Mouse (Mus musculus) midbrain, embryonic 16.5 days (tissue): ENCODE results near the gene Ap1b1. TPM values are rescaled to one million over a fixed set of nuclear protein-coding genes. Genes with fewer than 3 reads are reported as not detected.

ENCODE experiments used
- ATAC-seq: fragments of 200-750 bp; cut with Nextera tagmentation; 2 replicates; pipeline ENCODE4 v1.8.0; 2017; ENCODE audit warnings: moderate TSS enrichment
- H3K27ac ChIP-seq: fragments of 300-500 bp; sonication (generic); 2 replicates; pipeline ENCODE4 v1.5.1; 2014; ENCODE audit warnings: mild to moderate bottlenecking, low read length, mixed read lengths
- H3K27me3 ChIP-seq: fragments of 300-500 bp; sonication (generic); 2 replicates; pipeline ENCODE4 v1.6.1; 2014; ENCODE audit warnings: low read depth, low read length, mixed read lengths; ENCODE audit not compliant: control insufficient read depth, insufficient read depth
- H3K36me3 ChIP-seq: fragments of 300-500 bp; sonication (generic); 2 replicates; pipeline ENCODE4 v1.6.1; 2014; ENCODE audit warnings: mild to moderate bottlenecking, low read length, moderate library complexity, mixed read lengths; ENCODE audit not compliant: control insufficient read depth, insufficient read depth
- H3K4me1 ChIP-seq: fragments of 300-500 bp; sonication (generic); 2 replicates; pipeline ENCODE4 v1.6.1; 2014; ENCODE audit warnings: mild to moderate bottlenecking, low read length, mixed read lengths; ENCODE audit not compliant: control insufficient read depth, insufficient read depth
- H3K4me2 ChIP-seq: fragments of 300-500 bp; sonication (generic); 2 replicates; pipeline ENCODE4 v1.6.1; 2014; ENCODE audit warnings: mild to moderate bottlenecking, low read length, mixed read lengths
- H3K4me3 ChIP-seq: fragments of 300-500 bp; sonication (generic); 2 replicates; pipeline ENCODE4 v1.5.1; 2014; ENCODE audit warnings: low read depth, mild to moderate bottlenecking, low read length, moderate library complexity, mixed read lengths
- H3K9ac ChIP-seq: fragments of 300-500 bp; sonication (generic); 2 replicates; pipeline ENCODE4 v1.6.1; 2014; ENCODE audit warnings: low read depth, low read length, mixed read lengths
- H3K9me3 ChIP-seq: fragments of 300-500 bp; sonication (generic); replicated peaks from 2 replicates; pipeline ENCODE4 v1.6.1; 2014; ENCODE audit warnings: mild to moderate bottlenecking, low read length, mixed read lengths; ENCODE audit not compliant: control insufficient read depth, poor library complexity, severe bottlenecking
- WGBS: fragments of 180-500 bp; shearing (Covaris S2); extraction: QIAGEN DNeasy Blood & Tissue Kit; methylation state at CpG from one replicate; pipeline ENCODE4 v1.1.7; 2014; 5-methylcytosine and 5-hydroxymethylcytosine counted together
- polyA plus RNA-seq: library from polyadenylated mRNA; unstranded; fragments of >200 nt; fragmentation: Nextera tagmentation; extraction: Ambion mirVana; gene quantifications from 2 replicates; pipeline ENCODE4 v1.2.1, GENCODE M21; 2015

The Ap1b1 gene
- polyA plus RNA-seq, 1 experiment from 2014 or later, result 108 TPM

DNA sequence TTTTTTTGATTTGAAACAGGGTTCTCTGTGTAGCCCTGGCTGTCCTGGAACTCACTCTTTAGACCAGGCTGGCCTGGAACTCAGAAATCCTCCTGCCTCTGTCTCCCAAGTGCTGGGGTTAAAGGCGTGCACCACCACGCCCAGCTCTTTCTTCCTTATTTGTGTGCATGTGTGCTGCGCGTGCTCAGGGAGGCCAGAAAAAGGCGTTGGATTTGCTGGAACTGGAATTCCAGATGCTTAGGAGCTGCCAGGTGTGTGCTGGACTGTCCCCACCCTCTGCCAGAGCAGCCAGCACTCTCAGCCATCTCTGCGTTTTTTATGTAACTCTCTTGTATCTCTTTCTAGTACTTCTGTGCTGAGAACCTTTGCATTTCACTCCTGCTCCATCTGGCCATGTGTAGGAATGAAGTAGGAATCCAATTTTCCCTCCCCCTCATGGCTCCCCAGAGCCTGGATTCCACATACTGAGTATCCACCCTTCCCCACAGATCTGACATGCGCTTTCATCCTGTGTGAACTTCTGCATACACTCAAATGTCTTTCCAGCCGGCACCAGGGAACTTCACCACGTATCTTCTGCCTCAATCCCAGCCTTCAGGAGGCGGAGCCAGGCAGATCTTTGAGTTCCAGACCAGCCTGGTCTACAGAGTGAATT, 65.7 kb downstream of the Ap1b1 start:
- H3K9ac ChIP-seq, result no peak overlapping the region
- H3K4me3 ChIP-seq, result no peak overlapping the region
- H3K4me2 ChIP-seq, result no peak overlapping the region
- no peak for ATAC-seq
- H3K4me1 ChIP-seq, result peaks cover 9% of the 10 kb centered on the region
- no peaks in the 10 kb centered on the region for H3K36me3 ChIP-seq
- H3K27ac ChIP-seq, result no peak overlapping the region
- H3K9me3 ChIP-seq, result no peaks in the 10 kb centered on the region
- 75% methylated on average over 10 of the region's 10 CpGs for WGBS
- H3K27me3 ChIP-seq, result peaks cover 13% of the 10 kb centered on the region

DNA sequence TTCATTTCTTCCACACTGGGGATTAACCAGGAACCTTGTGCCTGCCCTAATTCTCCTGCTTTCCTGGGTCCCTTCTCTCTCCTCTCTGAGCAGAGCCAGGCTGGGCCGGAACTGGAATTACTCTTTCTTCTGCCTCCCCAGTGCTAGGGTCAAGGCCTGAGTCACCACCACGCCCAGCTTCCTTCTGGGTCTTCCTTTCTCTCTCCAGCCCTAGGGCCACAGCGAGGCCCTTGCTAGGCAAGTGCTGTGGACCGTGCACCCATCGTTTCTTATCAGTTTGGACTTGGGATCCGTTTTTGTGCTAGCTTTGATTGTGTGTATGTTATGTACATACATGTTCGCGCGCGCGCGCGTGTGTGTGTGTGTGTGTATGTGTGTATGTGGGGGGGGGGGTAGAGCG, 67.5 kb downstream of the Ap1b1 start:
- H3K27ac ChIP-seq, result no peak overlapping the region
- no peak overlapping the region for H3K9ac ChIP-seq
- H3K27me3 ChIP-seq, result peaks cover 18% of the 10 kb centered on the region
- ATAC-seq, result no peak
- H3K9me3 ChIP-seq, result no peaks in the 10 kb centered on the region
- H3K4me1 ChIP-seq, result peaks cover 15% of the 10 kb centered on the region
- no peak overlapping the region for H3K4me3 ChIP-seq
- 87% methylated on average over 14 of the region's 14 CpGs for WGBS
- H3K4me2 ChIP-seq, result no peak overlapping the region
- no peaks in the 10 kb centered on the region for H3K36me3 ChIP-seq

DNA sequence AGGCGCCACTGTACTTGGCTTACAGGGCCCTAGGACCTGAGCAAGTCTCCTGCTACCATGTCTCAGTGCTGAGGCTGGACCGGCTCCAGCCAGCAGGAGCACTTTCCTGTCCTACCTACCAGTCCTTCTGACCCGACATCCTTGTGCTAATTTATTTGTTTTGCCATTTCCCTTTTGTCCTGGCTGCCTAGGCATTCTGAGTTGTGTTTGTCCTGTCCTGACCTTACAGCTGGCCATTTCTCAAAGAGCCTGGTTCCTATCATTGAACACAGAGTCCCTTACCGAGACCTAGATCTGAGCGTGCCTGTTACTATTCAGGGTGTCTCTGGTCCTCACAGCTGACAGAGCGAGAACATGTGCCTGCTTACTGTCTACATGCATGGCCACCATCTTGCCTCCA, 68.2 kb downstream of the Ap1b1 start:
- H3K36me3 ChIP-seq, result no peaks in the 10 kb centered on the region
- WGBS, result 67% methylated on average over 6 of the region's 6 CpGs
- H3K27ac ChIP-seq, result no peak overlapping the region
- no peak for ATAC-seq
- H3K9ac ChIP-seq, result no peak overlapping the region
- no peaks in the 10 kb centered on the region for H3K9me3 ChIP-seq
- H3K27me3 ChIP-seq, result peaks cover 25% of the 10 kb centered on the region
- H3K4me2 ChIP-seq, result no peak overlapping the region
- no peak overlapping the region for H3K4me3 ChIP-seq
- H3K4me1 ChIP-seq, result peaks cover 17% of the 10 kb centered on the region

DNA sequence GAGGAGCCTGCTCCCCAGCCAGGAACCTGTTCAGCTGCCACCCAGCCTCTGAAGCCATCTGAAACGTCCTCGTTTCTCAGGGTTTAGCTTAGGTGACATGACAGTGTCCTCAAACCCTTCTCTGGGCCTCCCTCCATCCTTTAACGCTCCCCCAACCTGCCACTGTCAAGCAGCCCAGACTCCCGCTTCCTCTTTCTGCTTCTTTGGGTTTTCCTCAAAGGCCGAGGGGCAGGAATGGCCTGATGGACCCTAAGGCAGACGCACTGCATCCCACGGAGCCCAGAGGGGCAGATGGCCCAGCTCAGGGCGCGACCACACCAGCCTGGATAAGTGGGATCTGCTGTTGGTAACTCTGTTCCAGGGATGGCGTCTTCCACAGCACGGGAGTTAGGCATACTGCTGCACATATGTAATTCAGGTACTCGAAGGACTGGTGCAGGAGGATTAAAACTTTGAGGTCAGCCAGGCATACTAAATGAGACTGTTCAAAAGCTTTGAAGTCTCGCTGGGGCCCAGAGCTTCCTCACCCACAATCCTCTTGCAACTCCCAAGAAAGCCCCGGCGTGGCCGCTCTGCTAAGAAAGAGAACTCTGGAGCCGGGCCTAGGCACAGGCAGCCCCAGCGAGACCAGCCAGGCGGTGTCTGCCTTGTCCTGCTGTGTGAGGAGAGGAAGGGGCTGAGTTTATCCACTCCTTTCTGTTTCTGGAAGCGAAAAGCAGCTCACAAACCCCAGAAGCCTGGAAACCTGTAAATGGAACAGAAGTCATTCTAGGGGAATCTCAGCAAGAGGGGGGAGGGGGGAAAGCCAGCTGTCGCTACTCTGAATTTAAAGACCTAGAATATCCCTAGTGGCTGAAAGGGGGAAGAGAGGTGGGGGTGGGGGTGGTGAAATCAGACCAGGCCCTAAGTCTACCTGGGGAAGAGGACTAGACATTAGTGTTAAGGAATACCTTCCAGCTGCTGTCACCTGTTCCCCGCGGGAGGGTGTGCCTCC, 69.6 kb downstream of the Ap1b1 start:
- no peak overlapping the region; the same call in 1 of the 2 replicates for H3K9ac ChIP-seq
- H3K27me3 ChIP-seq, result peaks cover 38% of the 10 kb centered on the region
- whole genome bisulfite sequencing, result 19% methylated on average over 23 of the region's 23 CpGs

DNA sequence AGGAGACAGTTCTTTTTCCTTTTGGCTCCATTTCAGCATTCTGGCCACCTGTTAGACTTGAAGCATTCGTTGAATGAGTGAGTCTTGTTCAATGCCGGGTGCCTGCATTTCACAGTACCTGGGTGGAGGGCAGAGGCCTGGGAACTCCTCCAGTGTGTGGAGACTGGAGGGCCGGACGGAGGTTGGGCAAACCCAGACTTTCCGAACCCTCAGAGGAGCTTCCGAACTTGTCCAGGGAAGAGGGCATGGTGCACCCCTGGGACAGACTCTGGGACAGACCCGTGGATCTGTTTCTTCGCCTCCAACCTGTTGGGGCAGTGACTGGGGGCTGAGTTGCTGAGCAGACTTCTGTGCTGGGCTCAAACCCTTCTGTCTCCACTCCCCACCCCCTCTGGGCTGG, 70.4 kb downstream of the Ap1b1 start:
- 55% methylated on average over 8 of the region's 8 CpGs for WGBS
- Histone ChIP-seq H3K4me3 (no peak overlapping the region), H3K9me3 (no peaks in the 10 kb centered on the region), H3K27ac (no peak overlapping the region), H3K36me3 (no peaks in the 10 kb centered on the region), H3K9ac (no peak overlapping the region), H3K27me3 (peaks cover 45% of the 10 kb centered on the region), H3K4me1 (peaks cover 27% of the 10 kb centered on the region), H3K4me2 (no peak overlapping the region)
- ATAC-seq, result no peak

More for the DNA sequence above, 69.6 kb downstream of the Ap1b1 start:
- Histone ChIP-seq H3K9me3 (no peaks in the 10 kb centered on the region), H3K4me1 (peaks cover 19% of the 10 kb centered on the region), H3K4me2 (no peak overlapping the region), H3K36me3 (no peaks in the 10 kb centered on the region), H3K27ac (no peak overlapping the region), H3K4me3 (no peak overlapping the region)
- no peak for ATAC-seq

DNA sequence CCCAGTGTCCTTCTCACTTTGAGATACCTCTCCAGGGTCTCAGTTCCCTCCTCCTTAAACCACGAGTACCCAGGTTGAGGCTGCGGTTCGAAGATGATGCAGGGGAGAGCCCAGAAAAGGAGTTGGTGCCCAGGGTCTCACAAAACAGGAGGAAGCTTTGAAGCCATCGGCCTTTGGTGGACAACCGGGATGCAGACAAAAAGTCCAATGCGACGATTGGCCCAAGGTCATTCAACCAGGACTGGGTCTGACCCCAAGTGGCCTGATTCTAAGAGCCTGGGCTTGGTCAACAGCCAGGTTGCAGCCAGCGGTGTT, 70.9 kb downstream of the Ap1b1 start:
- Histone ChIP-seq H3K9ac (peak overlapping the region; percentile 66; the same call in 1 of the 2 replicates), H3K36me3 (no peaks in the 10 kb centered on the region), H3K27ac (no peak overlapping the region), H3K4me3 (peak overlapping the region; percentile 49), H3K4me2 (peak overlapping the region; percentile 90), H3K27me3 (peaks cover 50% of the 10 kb centered on the region), H3K4me1 (peaks cover 31% of the 10 kb centered on the region), H3K9me3 (no peaks in the 10 kb centered on the region)
- WGBS, result 8% methylated on average over 8 of the region's 8 CpGs
- no peak for ATAC-seq

DNA sequence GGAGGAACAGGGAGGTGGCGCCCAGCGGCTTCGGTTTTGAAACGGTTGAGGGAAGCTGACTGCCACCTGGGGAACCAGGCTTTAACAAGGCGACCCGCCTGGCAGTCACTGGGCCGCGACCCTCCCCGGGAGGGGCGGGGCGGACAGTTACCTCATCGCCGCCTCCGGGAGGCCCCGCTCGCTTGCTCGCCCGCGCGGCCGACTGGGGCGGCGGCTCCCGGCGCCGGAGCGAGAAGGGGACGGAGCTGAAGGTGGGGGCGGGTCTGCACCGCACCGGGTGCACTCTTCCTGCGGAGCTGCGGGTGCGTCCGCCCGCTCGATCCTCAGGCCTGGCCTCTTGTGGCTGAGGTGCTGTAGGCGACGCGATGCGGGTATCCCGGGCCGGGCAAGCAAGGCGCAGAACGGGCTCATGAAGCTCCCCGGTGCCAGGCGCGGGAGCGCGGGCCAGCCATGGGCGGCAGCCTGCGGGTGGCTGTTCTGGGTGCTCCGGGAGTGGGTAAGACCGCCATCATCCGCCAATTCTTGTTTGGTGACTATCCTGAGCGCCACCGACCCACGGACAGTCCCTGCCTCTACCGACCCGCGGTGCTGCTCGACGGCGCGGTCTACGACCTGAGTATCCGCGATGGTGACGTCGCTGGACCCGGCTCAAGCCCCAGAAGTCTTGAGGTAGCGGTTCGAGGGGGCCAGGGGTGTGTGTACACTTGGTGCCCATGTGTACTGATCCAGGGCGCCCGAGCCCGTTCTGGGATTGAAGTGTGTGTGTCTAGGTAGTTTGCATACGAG, 71.4 kb downstream of the Ap1b1 start, which contains the start of gene Rasl10a:
Rasl10a (plus strand) TSS at position 273 of the 786 bp plus-strand sequence.
- Histone ChIP-seq H3K4me1 (peaks cover 35% of the 10 kb centered on the region), H3K36me3 (no peaks in the 10 kb centered on the region), H3K27ac (no peak within 1 kb of the TSS), H3K9me3 (no peaks in the 10 kb centered on the region), H3K27me3 (peaks cover 55% of the 10 kb centered on the region), H3K4me3 (peak within 1 kb of the TSS; percentile 49), H3K9ac (peak within 1 kb of the TSS; percentile 66), H3K4me2 (peak within 1 kb of the TSS; percentile 90)
- ATAC-seq, result peak; percentile 7; the same call in 1 of the 2 replicates
- 2% methylated on average over 77 of the region's 77 CpGs for WGBS

DNA sequence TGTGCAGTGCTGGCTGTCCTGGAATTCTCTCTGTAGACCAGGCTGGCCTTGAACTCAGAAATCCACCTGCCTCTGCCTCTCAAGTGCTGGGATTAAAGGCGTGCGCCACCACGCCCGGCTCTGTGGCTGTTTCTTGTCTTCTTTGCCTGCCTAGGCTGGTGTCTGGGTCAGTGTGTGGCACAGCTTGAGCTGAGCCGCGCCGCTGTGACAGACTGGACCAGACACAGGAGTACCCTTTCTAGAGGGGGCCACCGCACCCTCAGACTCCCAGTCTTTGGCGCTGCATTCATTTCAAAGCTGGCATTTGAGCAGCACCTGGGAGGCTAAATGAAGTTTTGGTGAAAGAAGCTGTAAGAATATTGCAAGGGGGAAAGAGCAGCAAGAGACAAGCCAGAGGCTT, 72.2 kb downstream of the Ap1b1 start:
- H3K4me2 ChIP-seq, result no peak overlapping the region
- H3K27ac ChIP-seq, result no peak overlapping the region
- H3K4me3 ChIP-seq, result no peak overlapping the region
- H3K36me3 ChIP-seq, result no peaks in the 10 kb centered on the region
- peaks cover 41% of the 10 kb centered on the region for H3K4me1 ChIP-seq
- WGBS, result 32% methylated on average over 9 of the region's 9 CpGs
- no peak overlapping the region for H3K9ac ChIP-seq
- H3K9me3 ChIP-seq, result no peaks in the 10 kb centered on the region
- H3K27me3 ChIP-seq, result peaks cover 61% of the 10 kb centered on the region
- ATAC-seq, result no peak
